Mouse (Mus musculus): ENCODE measurements around the gene Gpx5.

DNA sequence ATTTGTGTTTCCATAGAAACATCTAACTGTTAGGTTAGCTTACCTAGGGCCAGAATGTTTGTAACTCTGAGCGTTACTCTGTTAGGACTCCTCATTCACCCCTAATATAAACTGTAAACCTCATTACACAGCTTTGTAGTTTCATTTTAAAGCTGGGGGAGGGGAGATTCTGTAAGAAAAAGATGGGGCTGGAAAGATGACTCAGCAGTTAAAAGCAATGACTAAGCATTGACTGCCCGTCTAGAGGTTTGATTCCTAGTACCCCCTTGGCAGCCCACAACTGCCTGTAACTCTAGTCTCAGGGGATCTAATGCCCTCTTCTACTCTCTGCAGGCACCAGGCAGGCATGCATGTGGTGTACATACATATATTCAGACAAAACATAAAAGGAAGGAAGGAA lies 17.3 kb upstream of the Gpx5 start:
- TF ChIP-seq CTCF (IDR thresholded peaks at IDR 0.05; ENCODE audit: borderline replicate concordance, insufficient read depth, low read depth, low read length) (no peak), POLR2A (IDR thresholded peaks at IDR 0.05; ENCODE audit: borderline replicate concordance, insufficient read depth, low read length) (no peak)
